Mouse (Mus musculus) limb, embryonic 10.5 days (tissue): ENCODE measurements around the gene Ribc1. TPM values are rescaled to one million over a fixed set of nuclear protein-coding genes. Genes with fewer than 3 reads are reported as not detected.

Experiments
- DNase-seq: peaks from one replicate; pipeline ENCODE4 v3.0.0-alpha.2; 2017; ENCODE audit warnings: low spot score
- H3K27ac ChIP-seq: fragments of 300-500 bp; sonication (generic); 2 replicates; pipeline ENCODE4 v1.5.1; 2016; ENCODE audit warnings: mild to moderate bottlenecking
- H3K27me3 ChIP-seq: fragments of 300-500 bp; sonication (generic); 2 replicates; pipeline ENCODE4 v1.6.1; 2016; ENCODE audit warnings: low read depth, mild to moderate bottlenecking; ENCODE audit not compliant: poor library complexity, severe bottlenecking
- H3K36me3 ChIP-seq: fragments of 300-500 bp; sonication (generic); 2 replicates; pipeline ENCODE4 v1.6.1; 2016; ENCODE audit warnings: mild to moderate bottlenecking, moderate library complexity
- H3K4me1 ChIP-seq: fragments of 300-500 bp; sonication (generic); 2 replicates; pipeline ENCODE4 v1.6.1; 2016
- H3K4me3 ChIP-seq: fragments of 300-500 bp; sonication (generic); 2 replicates; pipeline ENCODE4 v1.5.1; 2016; ENCODE audit warnings: mild to moderate bottlenecking, moderate library complexity
- H3K9me3 ChIP-seq: fragments of 300-500 bp; sonication (generic); replicated peaks from 2 replicates; pipeline ENCODE4 v1.6.1; 2016; ENCODE audit warnings: mild to moderate bottlenecking
- WGBS: fragments of 180-500 bp; shearing (Covaris S2); methylation state at CpG from one replicate; pipeline ENCODE4 v1.1.7; 2016; 5-methylcytosine and 5-hydroxymethylcytosine counted together
- polyA plus RNA-seq: library from polyadenylated mRNA; unstranded; fragments of >200 nt; fragmentation: Nextera tagmentation; extraction: Ambion mirVana; gene quantifications from 2 replicates; pipeline ENCODE4 v1.2.1, GENCODE M21; 2016

Ribc1 gene
- 4.7 and 6.1 TPM in 2 replicates for polyA plus RNA-seq

DNA sequence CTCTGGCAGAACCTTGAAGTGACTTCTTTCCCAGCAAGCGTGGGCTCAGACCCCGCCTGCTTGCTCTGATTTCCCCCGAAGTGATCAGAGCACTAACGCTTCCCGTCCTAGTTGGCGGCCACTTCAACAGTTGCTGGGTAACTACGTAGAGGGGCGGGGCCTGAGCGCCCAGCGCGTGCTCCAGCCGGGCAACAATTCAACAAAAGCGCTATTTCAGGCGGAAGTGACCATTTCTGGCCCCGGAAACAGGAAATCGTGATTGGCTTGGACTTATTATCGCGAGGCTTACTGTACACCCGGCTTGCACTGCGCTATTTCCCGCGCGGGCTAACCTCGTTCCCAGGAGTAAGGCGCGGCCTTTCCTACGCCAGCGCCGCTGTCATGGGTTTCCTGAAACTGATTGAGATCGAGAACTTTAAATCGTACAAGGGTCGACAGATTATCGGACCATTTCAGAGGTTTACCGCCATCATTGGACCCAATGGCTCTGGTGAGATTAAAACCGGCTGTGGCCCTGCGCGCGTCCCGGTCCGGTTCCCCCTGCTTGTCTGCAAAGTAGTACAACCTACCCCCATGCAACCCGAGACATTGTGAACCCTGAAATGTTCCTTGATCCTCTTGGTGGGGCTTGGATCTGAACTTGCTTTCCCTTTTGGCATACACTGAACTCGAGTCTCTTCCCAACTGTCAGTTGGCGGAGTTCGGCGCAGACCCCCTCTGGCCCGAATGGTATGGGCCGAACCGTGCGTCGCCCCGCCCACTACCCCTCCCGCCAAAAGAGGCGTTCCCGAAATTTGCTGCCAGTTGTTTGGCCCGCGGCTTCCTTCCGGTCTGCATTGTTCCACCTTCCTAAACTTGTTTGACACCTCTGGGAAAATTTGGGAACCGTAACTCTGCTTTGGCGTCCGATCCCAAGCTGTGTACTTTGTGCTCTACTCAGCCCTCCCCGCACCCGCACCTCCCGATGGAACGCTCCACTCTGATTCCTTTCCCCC, at the start of gene Ribc1, which contains the start of gene Smc1a:
Gene Ribc1 (minus strand): TSS at position 145 of the 995 bp plus-strand sequence.
Gene Smc1a (plus strand): TSS at position 278 of the 995 bp plus-strand sequence.
- peaks cover 12% of the 10 kb centered on the region for H3K36me3 ChIP-seq
- peaks cover 6% of the 10 kb centered on the region; the same call in 1 of the 2 replicates for H3K4me1 ChIP-seq
- H3K4me3 ChIP-seq, result peak within 1 kb of the TSS; percentile 61
- peak within 1 kb of the TSS; percentile 92 for H3K27ac ChIP-seq
- H3K27me3 ChIP-seq, result peaks cover 96% of the 10 kb centered on the region
- peak; percentile 86 for DNase-seq
- WGBS, result 14% methylated on average over 64 of the region's 64 CpGs
- H3K9me3 ChIP-seq, result no peaks in the 10 kb centered on the region

DNA sequence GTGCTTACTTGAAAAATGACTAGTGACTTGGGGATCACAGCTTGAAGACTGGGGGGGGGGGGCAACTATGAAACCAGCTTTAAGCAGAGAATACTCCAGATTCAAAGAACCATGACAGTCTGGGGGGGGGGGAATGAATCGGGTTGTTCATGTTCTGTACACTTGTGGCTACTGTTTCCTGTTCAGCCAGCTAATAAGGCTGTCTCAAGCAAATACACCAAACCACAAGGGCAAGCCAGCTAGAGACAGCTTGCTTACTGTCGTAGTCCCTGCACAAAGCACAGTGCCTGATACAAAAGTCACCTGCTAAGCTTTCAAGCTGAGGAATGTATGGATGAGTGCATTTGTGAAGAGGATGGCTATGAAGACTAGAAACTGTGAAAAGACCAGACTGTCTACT, 49.6 kb upstream of the Ribc1 start:
- Histone ChIP-seq H3K27ac (no peak overlapping the region), H3K4me3 (no peak overlapping the region), H3K4me1 (no peaks in the 10 kb centered on the region), H3K36me3 (peaks cover 29% of the 10 kb centered on the region), H3K27me3 (peaks cover 93% of the 10 kb centered on the region), H3K9me3 (no peaks in the 10 kb centered on the region)
- no peak for DNase-seq
- WGBS, result 87% methylated on average over 2 of the region's 2 CpGs

DNA sequence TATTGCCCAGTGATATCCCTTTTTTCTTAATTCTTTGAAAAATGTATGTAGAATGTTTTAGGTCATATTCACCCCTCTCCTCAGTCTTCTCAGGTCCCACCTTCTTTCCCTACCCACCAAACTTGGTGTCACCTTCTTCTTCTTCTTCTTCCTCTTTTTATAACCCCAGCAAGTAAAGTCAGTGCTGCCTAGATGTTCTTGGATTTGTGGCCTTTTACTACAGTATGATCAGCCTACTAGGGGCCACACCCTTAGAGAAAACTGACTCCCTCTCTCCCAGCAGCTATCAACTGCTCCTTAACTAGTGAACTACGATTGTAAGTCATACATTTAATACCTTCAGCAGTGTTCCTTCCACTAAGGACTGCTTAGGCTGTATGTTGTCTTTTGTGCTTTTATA, 38.0 kb upstream of the Ribc1 start:
- no peak overlapping the region for H3K4me3 ChIP-seq
- DNase-seq, result no peak
- peaks cover 59% of the 10 kb centered on the region for H3K36me3 ChIP-seq
- H3K27me3 ChIP-seq, result peaks cover 100% of the 10 kb centered on the region
- no peaks in the 10 kb centered on the region for H3K9me3 ChIP-seq
- H3K4me1 ChIP-seq, result no peaks in the 10 kb centered on the region
- WGBS, result 76% methylated on average over 1 of the region's 1 CpGs
- H3K27ac ChIP-seq, result no peak overlapping the region

DNA sequence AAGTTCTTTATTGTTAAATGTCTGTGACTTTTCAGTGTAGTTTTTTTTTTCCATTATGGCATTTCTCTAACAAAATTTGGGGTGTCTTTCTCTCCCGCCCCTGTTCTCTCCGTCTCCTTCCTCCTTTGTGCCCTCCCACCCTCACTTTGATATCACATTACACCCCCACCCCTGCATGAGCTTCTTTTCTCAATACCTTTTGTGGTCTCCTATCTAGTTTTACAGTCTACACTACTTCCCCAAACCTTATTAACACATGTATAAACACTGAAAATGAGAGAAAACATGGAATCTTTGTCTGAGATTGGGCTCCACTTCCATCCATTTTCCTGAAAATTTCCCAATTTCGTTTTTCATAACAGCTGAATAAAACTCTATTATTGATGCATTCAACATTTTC, 36.5 kb upstream of the Ribc1 start:
- Histone ChIP-seq H3K27me3 (peaks cover 100% of the 10 kb centered on the region), H3K27ac (no peak overlapping the region), H3K4me1 (no peaks in the 10 kb centered on the region), H3K4me3 (no peak overlapping the region), H3K36me3 (peaks cover 65% of the 10 kb centered on the region), H3K9me3 (no peaks in the 10 kb centered on the region)
- DNase-seq, result no peak
- 69% methylated on average over 3 of the region's 3 CpGs for WGBS

DNA sequence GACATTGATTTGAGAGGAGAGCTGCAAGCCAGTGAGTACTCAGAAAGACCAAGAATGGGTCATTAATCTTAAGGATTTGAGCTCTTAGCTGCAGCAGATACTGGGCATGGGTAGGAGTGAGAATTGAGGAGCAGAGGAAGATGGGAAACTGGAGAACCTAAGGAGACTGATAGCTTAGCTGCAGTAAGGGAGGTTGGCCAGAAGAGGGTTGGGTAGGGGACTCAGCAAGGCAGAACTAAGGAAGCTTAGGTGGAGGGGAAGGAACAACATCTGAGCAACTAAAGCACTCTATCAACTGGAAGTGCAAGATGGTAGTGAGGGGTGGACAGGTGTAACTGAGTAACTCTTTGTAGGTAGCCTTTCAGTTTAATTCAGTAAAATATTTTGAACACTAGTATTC, 31.1 kb upstream of the Ribc1 start:
- Histone ChIP-seq H3K27ac (no peak overlapping the region), H3K4me1 (no peaks in the 10 kb centered on the region), H3K36me3 (peaks cover 75% of the 10 kb centered on the region), H3K27me3 (peaks cover 96% of the 10 kb centered on the region), H3K9me3 (no peaks in the 10 kb centered on the region), H3K4me3 (no peak overlapping the region)
- DNase-seq, result no peak

DNA sequence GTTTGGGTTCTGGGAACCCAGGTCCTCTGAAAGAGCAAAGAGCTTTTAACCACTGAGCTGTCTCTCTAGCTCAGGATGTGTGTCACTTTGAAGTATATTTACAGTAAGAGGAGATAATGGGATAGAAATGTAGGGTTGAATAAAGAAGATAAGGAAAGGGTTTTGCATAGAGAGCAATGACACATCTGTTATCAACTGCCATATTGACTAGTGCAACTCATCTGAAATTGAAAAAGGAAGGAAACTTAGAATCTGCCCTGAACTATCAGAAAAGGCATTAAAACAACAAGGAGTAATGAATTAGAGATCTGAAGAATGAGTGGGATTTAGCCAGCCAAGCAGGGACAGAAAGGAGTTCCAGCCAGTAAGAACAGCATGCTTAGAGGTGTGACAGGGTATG, 23.8 kb upstream of the Ribc1 start:
- peaks cover 78% of the 10 kb centered on the region for H3K36me3 ChIP-seq
- DNase-seq, result no peak
- no peak overlapping the region for H3K4me3 ChIP-seq
- peaks cover 88% of the 10 kb centered on the region for H3K27me3 ChIP-seq
- no peak overlapping the region for H3K27ac ChIP-seq
- H3K9me3 ChIP-seq, result no peaks in the 10 kb centered on the region
- no peaks in the 10 kb centered on the region for H3K4me1 ChIP-seq

DNA sequence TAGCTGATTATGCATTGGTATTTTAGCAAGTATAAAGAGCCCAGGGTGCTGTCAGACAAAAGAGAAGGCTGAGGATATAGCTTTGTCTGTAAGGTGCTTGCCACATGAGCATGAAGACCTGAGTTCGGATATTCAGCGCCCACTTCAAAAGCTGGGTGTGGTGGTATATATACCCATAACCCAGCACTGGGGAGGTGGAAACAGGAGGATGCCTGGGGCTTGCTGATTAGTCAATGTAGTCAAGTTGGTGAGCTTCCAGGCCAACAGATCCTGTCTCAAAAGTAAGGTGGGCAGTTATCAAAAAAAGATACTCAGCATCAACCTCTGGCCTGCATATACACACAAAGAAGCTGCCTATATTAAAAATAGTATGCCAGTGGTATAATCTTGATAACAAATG, 3.2 kb upstream of the Ribc1 start:
- H3K27me3 ChIP-seq, result peaks cover 92% of the 10 kb centered on the region
- 88% methylated on average over 2 of the region's 2 CpGs for WGBS
- H3K4me1 ChIP-seq, result peaks cover 6% of the 10 kb centered on the region; the same call in 1 of the 2 replicates
- no peak overlapping the region for H3K27ac ChIP-seq
- DNase-seq, result no peak
- H3K9me3 ChIP-seq, result no peaks in the 10 kb centered on the region
- peaks cover 17% of the 10 kb centered on the region for H3K36me3 ChIP-seq
- no peak overlapping the region for H3K4me3 ChIP-seq

DNA sequence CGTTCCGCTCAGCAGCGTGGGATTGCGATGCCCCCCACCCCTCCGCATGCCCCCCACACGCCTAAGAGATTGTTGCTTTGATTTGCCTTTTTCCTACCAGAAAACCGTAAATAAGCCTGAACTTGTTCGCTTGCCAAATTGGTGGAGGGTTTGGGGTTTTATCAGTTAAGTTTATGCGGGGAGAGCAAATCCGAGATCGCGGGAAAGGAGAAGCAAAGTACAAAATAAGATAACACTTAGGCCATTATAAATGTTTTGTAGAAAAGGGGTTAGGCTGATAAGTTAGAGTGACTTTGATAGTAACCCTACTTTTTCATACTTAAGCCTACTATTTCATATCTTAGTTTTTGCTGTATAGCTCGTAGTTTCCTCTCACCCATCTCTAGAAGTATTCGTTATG, 1.1 kb upstream of the Ribc1 start:
- Histone ChIP-seq H3K36me3 (peaks cover 12% of the 10 kb centered on the region), H3K27ac (peak overlapping the region; percentile 92), H3K4me3 (peak overlapping the region; percentile 61), H3K27me3 (peaks cover 92% of the 10 kb centered on the region), H3K9me3 (no peaks in the 10 kb centered on the region), H3K4me1 (peaks cover 6% of the 10 kb centered on the region; the same call in 1 of the 2 replicates)
- DNase-seq, result no peak
- WGBS, result 15% methylated on average over 14 of the region's 14 CpGs

DNA sequence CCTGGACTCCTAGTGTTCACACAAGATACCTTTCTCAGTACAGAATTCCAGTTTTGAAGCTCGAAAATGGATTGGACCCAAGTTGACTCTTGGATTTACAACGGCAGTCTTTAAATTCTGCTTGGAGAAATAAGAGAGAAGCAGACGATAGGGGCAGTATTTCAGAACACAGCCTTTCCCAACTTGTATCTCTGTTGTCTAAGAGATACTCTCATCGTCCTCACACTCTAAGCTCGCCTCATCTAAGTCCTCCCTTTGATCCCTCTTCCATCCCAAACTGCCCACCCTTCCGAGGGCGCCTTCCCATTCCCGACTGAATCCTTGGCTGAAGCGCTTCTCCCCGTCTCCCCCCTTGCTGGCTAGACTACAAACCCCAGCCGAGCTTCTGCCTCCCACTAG, 344 bp downstream of the Ribc1 start:
- Histone ChIP-seq H3K9me3 (no peaks in the 10 kb centered on the region), H3K27me3 (peaks cover 96% of the 10 kb centered on the region), H3K4me3 (peak overlapping the region; percentile 61), H3K4me1 (peaks cover 6% of the 10 kb centered on the region; the same call in 1 of the 2 replicates), H3K36me3 (peaks cover 12% of the 10 kb centered on the region), H3K27ac (peak overlapping the region; percentile 92)
- 15% methylated on average over 11 of the region's 11 CpGs for WGBS
- DNase-seq, result no peak

DNA sequence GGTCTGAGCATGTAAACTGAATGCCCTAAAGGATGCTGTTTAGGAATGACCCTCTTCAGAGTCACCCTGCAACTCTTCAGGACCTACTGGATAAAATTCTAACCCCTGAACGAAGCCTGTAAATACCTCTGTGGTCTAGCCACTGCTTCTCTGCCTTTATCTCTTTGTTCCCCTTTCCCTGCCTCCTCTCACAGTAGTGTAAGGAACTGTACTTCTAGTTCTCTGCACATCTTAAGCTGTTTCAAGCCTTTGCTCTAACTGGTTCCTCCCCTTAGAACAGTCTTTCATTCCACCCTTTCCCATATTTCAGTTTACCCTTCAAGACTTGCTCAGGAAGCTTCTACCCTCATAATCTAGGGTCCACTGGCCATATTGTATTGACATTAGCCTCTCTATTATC, 8.2 kb downstream of the Ribc1 start:
- Histone ChIP-seq H3K4me3 (no peak overlapping the region), H3K36me3 (peaks cover 49% of the 10 kb centered on the region), H3K9me3 (no peaks in the 10 kb centered on the region), H3K4me1 (no peaks in the 10 kb centered on the region), H3K27me3 (peaks cover 100% of the 10 kb centered on the region), H3K27ac (no peak overlapping the region)
- 79% methylated on average over 1 of the region's 1 CpGs for WGBS
- DNase-seq, result no peak

DNA sequence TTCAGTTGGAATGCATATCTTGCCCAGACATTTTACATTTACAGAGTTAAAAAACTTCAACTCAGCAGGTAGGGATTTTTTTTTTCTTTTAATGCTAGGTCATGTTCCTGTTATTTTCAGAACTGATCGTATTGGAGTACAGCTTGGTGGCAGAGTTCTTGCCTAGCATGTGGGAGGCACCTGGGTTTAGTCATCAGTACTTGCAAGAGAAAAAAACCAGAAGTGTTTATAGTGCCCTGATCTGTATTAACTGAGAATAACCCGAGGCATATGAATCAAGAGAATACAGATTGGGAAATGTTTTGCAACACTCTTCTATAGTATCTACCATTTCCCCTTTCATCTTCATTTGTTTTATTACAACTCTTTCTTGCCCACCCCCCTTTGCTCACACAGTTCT, 13.2 kb downstream of the Ribc1 start:
- Histone ChIP-seq H3K27me3 (peaks cover 100% of the 10 kb centered on the region), H3K9me3 (no peaks in the 10 kb centered on the region), H3K4me1 (no peaks in the 10 kb centered on the region), H3K27ac (no peak overlapping the region), H3K36me3 (peaks cover 48% of the 10 kb centered on the region), H3K4me3 (peak overlapping the region; percentile 59; the same call in 1 of the 2 replicates)
- 84% methylated on average over 2 of the region's 2 CpGs for WGBS
- DNase-seq, result no peak

DNA sequence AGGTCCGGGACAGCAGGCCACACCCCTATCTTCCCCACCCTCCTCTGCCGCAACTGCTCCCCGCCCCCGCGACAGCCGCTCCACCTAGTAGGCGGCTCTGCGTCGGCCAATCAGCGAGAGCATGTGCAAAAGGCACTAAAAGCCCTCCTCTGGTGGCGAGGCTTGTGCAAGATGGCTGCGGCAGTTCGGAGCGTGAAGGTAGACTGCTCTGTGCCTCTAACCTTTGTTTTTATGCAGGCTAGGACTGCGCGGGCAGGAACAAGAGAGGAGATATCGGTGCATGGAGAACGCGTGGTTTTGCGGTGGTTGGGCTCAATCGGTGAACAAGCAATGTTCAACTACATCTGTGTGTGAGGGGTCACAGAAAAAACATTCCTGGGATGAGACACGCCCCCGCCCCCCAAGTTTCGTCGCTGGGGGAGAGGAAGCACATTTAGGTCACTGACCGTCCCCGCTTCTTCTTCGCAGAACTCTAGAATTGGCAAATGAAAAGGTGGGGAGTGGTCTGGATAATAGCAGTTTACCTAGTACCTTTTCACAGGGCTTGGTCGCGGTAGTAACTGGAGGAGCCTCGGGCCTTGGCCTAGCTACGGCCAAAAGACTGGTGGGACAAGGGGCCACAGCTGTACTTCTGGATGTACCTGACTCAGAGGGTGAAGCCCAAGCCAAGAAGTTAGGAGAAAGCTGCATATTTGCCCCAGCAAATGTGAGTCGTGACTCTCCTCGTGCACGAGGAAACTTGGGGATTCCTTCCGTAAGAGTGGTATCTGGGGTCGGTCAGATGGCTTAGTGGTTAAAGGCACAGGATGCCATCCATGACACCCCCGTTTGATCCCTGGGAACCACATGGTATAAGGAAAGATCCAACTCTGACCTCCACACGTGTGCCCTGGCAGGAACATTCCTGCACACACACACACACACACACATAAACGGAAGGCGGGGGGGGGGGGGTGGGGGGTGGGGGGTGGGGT, 14.1 kb downstream of the Ribc1 start, which contains the start of gene Hsd17b10:
Gene Hsd17b10 (plus strand): TSS at position 109 of the 974 bp plus-strand sequence.
- Histone ChIP-seq H3K36me3 (peaks cover 40% of the 10 kb centered on the region), H3K4me1 (no peaks in the 10 kb centered on the region), H3K9me3 (no peaks in the 10 kb centered on the region), H3K27ac (peak within 1 kb of the TSS; percentile 80), H3K27me3 (peaks cover 100% of the 10 kb centered on the region), H3K4me3 (peak within 1 kb of the TSS; percentile 59)
- peak; percentile 78 for DNase-seq
- WGBS, result 15% methylated on average over 41 of the region's 41 CpGs
